ENCODE assay signal across 16 mouse cellular contexts in the genomic region with DNA sequence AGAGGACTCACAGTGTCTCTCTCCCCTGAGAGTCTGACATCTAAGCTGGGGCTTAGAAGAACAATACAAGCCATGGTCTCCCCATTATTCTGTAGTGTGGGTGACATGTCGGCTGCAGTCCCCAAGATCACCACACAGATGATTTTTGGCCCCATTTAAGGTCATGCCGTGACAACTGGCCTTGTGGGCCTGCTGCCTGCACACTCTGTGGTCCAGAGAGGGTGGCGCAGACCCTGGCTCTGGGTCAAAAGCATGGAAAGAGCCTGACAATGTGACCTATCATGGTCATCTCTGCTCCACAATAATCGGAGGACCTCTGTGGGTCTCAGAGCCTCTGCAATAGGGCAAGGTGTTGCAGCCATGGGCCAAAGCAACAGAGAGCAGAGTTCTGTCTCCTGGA.
"Had no signal": no experiment of that assay in that cellular context is flagged by ENCODE, and none has a peak within 500 bp of the region (broad histone marks: within the 10 kb centered on the region; RNA-seq: fewer than 3 reads in every experiment).

No protein-coding gene starts in this region.

- H3K36me3 ChIP-seq: limb, embryonic 13.5 days; midbrain, embryonic 12.5 days; neural tube, embryonic 13.5 days had no signal

- H3K27ac ChIP-seq: kidney, postnatal 0 days; layer of hippocampus, adult 2 months; limb, embryonic 13.5 days; liver, embryonic 14.5 days; midbrain, embryonic 12.5 days; neural tube, embryonic 13.5 days had no signal

- ATAC-seq: midbrain, embryonic 16.5 days had no signal

- H3K9me3 ChIP-seq: limb, embryonic 13.5 days; midbrain, embryonic 12.5 days; neural tube, embryonic 13.5 days had no signal

- H3K4me1 ChIP-seq: limb, embryonic 13.5 days; neural tube, embryonic 13.5 days had no signal

- H3K4me2 ChIP-seq: limb, embryonic 13.5 days; midbrain, embryonic 12.5 days; neural tube, embryonic 13.5 days had no signal

- H3K9ac ChIP-seq: limb, embryonic 13.5 days; liver, embryonic 14.5 days; midbrain, embryonic 12.5 days; neural tube, embryonic 13.5 days had no signal

- DNase-seq: kidney, adult 9 months; kidney, postnatal 36 days; left cerebral cortex, postnatal 4 days; lung, adult 18-20 months; lung, postnatal 10 days; lung, postnatal 4 days; right cerebral cortex, adult 18-20 months; right cerebral cortex, postnatal 25 days; thymus, postnatal 36 days had no signal

- H3K4me3 ChIP-seq: layer of hippocampus, adult 2 months; limb, embryonic 13.5 days; midbrain, embryonic 12.5 days; neural tube, embryonic 13.5 days had no signal

- H3K27me3 ChIP-seq: limb, embryonic 13.5 days; midbrain, embryonic 12.5 days; neural tube, embryonic 13.5 days had no signal
